Mouse (Mus musculus) lung, postnatal 0 days (tissue): ENCODE measurements around the gene Olfr220.
A peak's percentile ranks its signal among the peaks of the same experiment; 100 is the strongest.

Experiments used
- CTCF ChIP-seq: IDR thresholded peaks from 2 replicates; pipeline ENCODE4 v1.5.1; 2016; ENCODE audit warnings: antibody characterized with exemption, mild to moderate bottlenecking
- EP300 ChIP-seq: IDR thresholded peaks from 2 replicates; pipeline ENCODE4 v1.6.1; 2016; ENCODE audit warnings: antibody characterized with exemption, mild to moderate bottlenecking, control low read depth

GRCm38 (mm10) chr1:174466240-174466639 lies 24.4 kb downstream of the Olfr220 start:
- TF ChIP-seq CTCF (peak; percentile 64), EP300 (no peak)
